Mouse (Mus musculus) brain, adult 2 months (tissue): ENCODE measurements around the gene Cadm1.

Experiments
- DNase-seq: peaks from one replicate; pipeline ENCODE4 v3.0.0; 2011; ENCODE audit warnings: low read depth, low spot score

Gene Cadm1

GRCm38 (mm10) chr9:47529602-47530450, at the start of gene Cadm1:
Gene Cadm1, plus strand, starts transcription at chr9:47530173.
- DNase-seq, result peak; percentile 99

GRCm38 (mm10) chr9:47484506-47484905, 45.5 kb upstream of the Cadm1 start:
- DNase-seq, result no peak

GRCm38 (mm10) chr9:47485186-47485585, 44.8 kb upstream of the Cadm1 start:
- DNase-seq, result no peak

GRCm38 (mm10) chr9:47499761-47500160, 30.2 kb upstream of the Cadm1 start:
- peak; percentile 68 for DNase-seq

- no peak for DNase-seq
These were observed 24.0 kb upstream of the Cadm1 start for GRCm38 (mm10) chr9:47505956-47506355.

- no peak for DNase-seq
These were observed 23.1 kb upstream of the Cadm1 start for GRCm38 (mm10) chr9:47506876-47507275.

GRCm38 (mm10) chr9:47508109-47508508, 21.9 kb upstream of the Cadm1 start:
- DNase-seq, result no peak

- no peak for DNase-seq
These were observed 17.5 kb upstream of the Cadm1 start for GRCm38 (mm10) chr9:47512521-47512920.

GRCm38 (mm10) chr9:47514318-47514717, 15.7 kb upstream of the Cadm1 start:
- DNase-seq, result no peak

- DNase-seq, result no peak
These were observed 13.7 kb upstream of the Cadm1 start for GRCm38 (mm10) chr9:47516238-47516637.

GRCm38 (mm10) chr9:47527290-47527689, 2.7 kb upstream of the Cadm1 start:
- DNase-seq, result peak; percentile 45

GRCm38 (mm10) chr9:47527741-47528140, 2.2 kb upstream of the Cadm1 start:
- DNase-seq, result peak; percentile 85

GRCm38 (mm10) chr9:47529182-47529581, 791 bp upstream of the Cadm1 start:
- no peak for DNase-seq

- DNase-seq, result no peak
These were observed 560 bp downstream of the Cadm1 start for GRCm38 (mm10) chr9:47530544-47530921.

GRCm38 (mm10) chr9:47530922-47531850, 1.2 kb downstream of the Cadm1 start:
- DNase-seq, result peak; percentile 86

- DNase-seq, result peak; percentile 76
These were observed 2.4 kb downstream of the Cadm1 start for GRCm38 (mm10) chr9:47532215-47532865.

GRCm38 (mm10) chr9:47533461-47533860, 3.5 kb downstream of the Cadm1 start:
- DNase-seq, result peak; percentile 75

- DNase-seq, result peak; percentile 75
These were observed 4.9 kb downstream of the Cadm1 start for GRCm38 (mm10) chr9:47534573-47535475.

- no peak for DNase-seq
These were observed 15.3 kb downstream of the Cadm1 start for GRCm38 (mm10) chr9:47545245-47545644.

- no peak for DNase-seq
These were observed 15.7 kb downstream of the Cadm1 start for GRCm38 (mm10) chr9:47545667-47546066.

- DNase-seq, result no peak
These were observed 18.4 kb downstream of the Cadm1 start for GRCm38 (mm10) chr9:47548402-47548801.
